25 mouse cellular contexts compared by ENCODE assay signal in the genomic region with DNA sequence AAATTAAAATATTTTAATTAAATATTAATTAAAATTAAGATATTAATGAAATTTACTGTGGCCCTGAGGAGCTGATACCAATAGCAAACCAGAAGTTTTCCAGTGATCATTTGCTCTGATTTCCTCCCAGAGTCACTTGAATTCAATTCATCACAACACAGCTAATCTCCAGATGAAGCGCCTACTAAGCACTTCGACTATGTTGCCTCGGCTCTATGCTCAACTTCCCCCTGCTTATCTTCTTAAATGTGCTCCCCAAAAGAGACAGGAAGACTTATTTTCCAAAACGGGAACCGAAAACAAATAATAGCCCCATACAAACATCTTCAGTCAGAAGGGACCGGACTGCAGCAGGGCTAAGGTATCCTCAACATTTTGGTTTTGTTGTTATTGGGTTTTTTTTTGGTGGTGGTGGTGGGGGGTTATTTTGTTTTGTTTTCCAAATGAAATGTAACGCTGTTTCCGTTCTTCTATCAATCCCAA.
"Had no signal": no experiment of that assay in that cellular context is flagged by ENCODE, and none has a peak within 500 bp of the region (broad histone marks: within the 10 kb centered on the region; RNA-seq: fewer than 3 reads in every experiment).

No protein-coding gene starts in this region.

- H3K36me3 ChIP-seq: heart, embryonic 10.5 days; heart, embryonic 12.5 days; hindbrain, embryonic 10.5 days; hindbrain, embryonic 12.5 days; intestine, embryonic 15.5 days; limb, embryonic 13.5 days; limb, embryonic 15.5 days; liver, embryonic 12.5 days had no signal

- H3K27ac ChIP-seq: heart, embryonic 10.5 days; hindbrain, embryonic 10.5 days; hindbrain, embryonic 12.5 days; hindbrain, embryonic 14.5 days; intestine, embryonic 15.5 days; layer of hippocampus, adult 2 months; left cerebral cortex, adult 2 months; limb, embryonic 13.5 days; limb, embryonic 15.5 days; liver, embryonic 12.5 days; liver, embryonic 14.5 days had no signal

- H3K4me1 ChIP-seq: limb, embryonic 15.5 days; liver, embryonic 12.5 days had no signal

- ATAC-seq: hindbrain, embryonic 16.5 days; inflammation-experienced regulatory T-cells, adult 6 months; intestine, embryonic 15.5 days; intestine, postnatal 0 days; liver, embryonic 12.5 days had no signal

- H3K27me3 ChIP-seq: heart, embryonic 12.5 days; hindbrain, embryonic 12.5 days; intestine, embryonic 15.5 days; limb, embryonic 13.5 days; limb, embryonic 15.5 days; liver, embryonic 12.5 days had no signal

- DNase-seq: gastrocnemius, postnatal 14 days; gastrocnemius, postnatal 36 days; heart, postnatal 10 days; heart, postnatal 4 days; kidney, adult 18-20 months; kidney, adult 8-10 months; kidney, postnatal 10 days; kidney, postnatal 25 days; kidney, postnatal 4 days; left cerebral cortex, postnatal 4 days had no signal

- H3K9ac ChIP-seq: heart, embryonic 12.5 days; hindbrain, embryonic 12.5 days; hindbrain, embryonic 14.5 days; intestine, embryonic 15.5 days; limb, embryonic 13.5 days; limb, embryonic 15.5 days; liver, embryonic 12.5 days; liver, embryonic 14.5 days had no signal

- H3K4me3 ChIP-seq: heart, embryonic 10.5 days; heart, embryonic 12.5 days; hindbrain, embryonic 10.5 days; hindbrain, embryonic 12.5 days; intestine, embryonic 15.5 days; layer of hippocampus, adult 2 months; left cerebral cortex, adult 2 months; limb, embryonic 13.5 days; limb, embryonic 15.5 days; liver, embryonic 12.5 days had no signal
